Mouse (Mus musculus) lung, embryonic 14.5 days (tissue): Measurements from ENCODE around the gene Nkx2-5. TPM values are rescaled to one million over a fixed set of nuclear protein-coding genes. Genes with fewer than 3 reads are reported as not detected.

Source experiments
- ATAC-seq: fragments of 200-750 bp; cut with Nextera tagmentation; 2 replicates; pipeline ENCODE4 v1.8.0; 2017; ENCODE audit warnings: mild to moderate bottlenecking, moderate TSS enrichment, moderate library complexity; ENCODE audit not compliant: insufficient read depth
- DNase-seq: peaks from one replicate; pipeline ENCODE4 v3.0.0-alpha.2; 2015
- H3K27ac ChIP-seq: fragments of 300-500 bp; sonication (generic); 2 replicates; pipeline ENCODE4 v1.5.1; 2014; ENCODE audit warnings: low read depth, mild to moderate bottlenecking, moderate library complexity
- H3K27me3 ChIP-seq: fragments of 300-500 bp; sonication (generic); 2 replicates; pipeline ENCODE4 v1.6.1; 2014; ENCODE audit warnings: low read length, control low read depth; ENCODE audit not compliant: insufficient read depth
- H3K36me3 ChIP-seq: fragments of 300-500 bp; sonication (generic); 2 replicates; pipeline ENCODE4 v1.6.1; 2014; ENCODE audit warnings: control low read depth; ENCODE audit not compliant: insufficient read depth
- H3K4me1 ChIP-seq: fragments of 300-500 bp; sonication (generic); 2 replicates; pipeline ENCODE4 v1.6.1; 2014; ENCODE audit warnings: antibody characterized with exemption, control low read depth; ENCODE audit not compliant: insufficient read depth
- H3K4me2 ChIP-seq: fragments of 300-500 bp; sonication (generic); 2 replicates; pipeline ENCODE4 v1.6.1; 2014; ENCODE audit warnings: mild to moderate bottlenecking
- H3K4me3 ChIP-seq: fragments of 300-500 bp; sonication (generic); 2 replicates; pipeline ENCODE4 v1.5.1; 2014; ENCODE audit warnings: low read depth, low read length
- H3K9ac ChIP-seq: fragments of 300-500 bp; sonication (generic); 2 replicates; pipeline ENCODE4 v1.6.1; 2014
- H3K9me3 ChIP-seq: fragments of 300-500 bp; sonication (generic); 2 replicates; pipeline ENCODE4 v1.6.1; 2016; ENCODE audit warnings: low read depth, low read length, control low read depth
- CTCF ChIP-seq: IDR thresholded peaks from 2 replicates; pipeline ENCODE4 v1.5.1; 2016; ENCODE audit warnings: antibody characterized with exemption, low read depth
- WGBS: fragments of 180-500 bp; shearing (Covaris S2); extraction: QIAGEN DNeasy Blood & Tissue Kit; methylation state at CpG from one replicate; pipeline ENCODE4 v1.1.7; 2014; 5-methylcytosine and 5-hydroxymethylcytosine counted together
- polyA plus RNA-seq: library from polyadenylated mRNA; unstranded; fragments of >200 nt; fragmentation: Nextera tagmentation; extraction: Ambion mirVana; gene quantifications from 2 replicates; pipeline ENCODE4 v1.2.1, GENCODE M21; 2014

The Nkx2-5 gene
- polyA plus RNA-seq, 1 experiment from 2014 or later: 0.24 TPM

- Histone ChIP-seq H3K36me3 (peaks cover 31% of the 10 kb centered on the region), H3K4me3 (no peak overlapping the region), H3K27me3 (no peaks in the 10 kb centered on the region), H3K9ac (no peak overlapping the region), H3K27ac (no peak overlapping the region), H3K4me2 (no peak overlapping the region), H3K9me3 (no peaks in the 10 kb centered on the region), H3K4me1 (no peaks in the 10 kb centered on the region)
- no peak for TF ChIP-seq CTCF
- ATAC-seq (no peak), DNase-seq (no peak)
- 70% methylated on average over 7 of the region's 7 CpGs for WGBS
Observed at GRCm38 (mm10) chr17:26795386-26795785, 49.4 kb downstream of the Nkx2-5 start.

GRCm38 (mm10) chr17:26794744-26795143 lies 50.1 kb downstream of the Nkx2-5 start:
- TF ChIP-seq CTCF: peak; percentile 82
- WGBS: 11% methylated on average over 3 of the region's 3 CpGs
- H3K27ac ChIP-seq: no peak overlapping the region
- DNase-seq (peak; percentile 80), ATAC-seq (no peak)
- no peaks in the 10 kb centered on the region for H3K9me3 ChIP-seq
- no peak overlapping the region for H3K9ac ChIP-seq
- no peak overlapping the region for H3K4me2 ChIP-seq
- H3K27me3 ChIP-seq: no peaks in the 10 kb centered on the region
- peaks cover 37% of the 10 kb centered on the region for H3K36me3 ChIP-seq
- no peak overlapping the region for H3K4me3 ChIP-seq
- H3K4me1 ChIP-seq: no peaks in the 10 kb centered on the region

GRCm38 (mm10) chr17:26793068-26793765 lies 51.6 kb downstream of the Nkx2-5 start:
- no peak overlapping the region for H3K4me2 ChIP-seq
- no peak for TF ChIP-seq CTCF
- no peak for ATAC-seq
- no peak overlapping the region for H3K4me3 ChIP-seq
- H3K9me3 ChIP-seq: no peaks in the 10 kb centered on the region
- no peaks in the 10 kb centered on the region for H3K4me1 ChIP-seq
- H3K36me3 ChIP-seq: peaks cover 53% of the 10 kb centered on the region
- H3K27me3 ChIP-seq: no peaks in the 10 kb centered on the region
- H3K27ac ChIP-seq: no peak overlapping the region
- no peak overlapping the region for H3K9ac ChIP-seq
- 79% methylated on average over 5 of the region's 5 CpGs for WGBS
- no peak for DNase-seq

GRCm38 (mm10) chr17:26792096-26792495 lies 52.7 kb downstream of the Nkx2-5 start:
- no peak overlapping the region for H3K4me3 ChIP-seq
- no peak overlapping the region for H3K4me2 ChIP-seq
- H3K27ac ChIP-seq: no peak overlapping the region
- DNase-seq (no peak), ATAC-seq (no peak)
- peaks cover 60% of the 10 kb centered on the region for H3K36me3 ChIP-seq
- no peaks in the 10 kb centered on the region for H3K27me3 ChIP-seq
- no peaks in the 10 kb centered on the region for H3K4me1 ChIP-seq
- H3K9me3 ChIP-seq: no peaks in the 10 kb centered on the region
- TF ChIP-seq CTCF: no peak
- no peak overlapping the region for H3K9ac ChIP-seq
- WGBS: 90% methylated on average over 15 of the region's 15 CpGs

GRCm38 (mm10) chr17:26791580-26791979 lies 53.2 kb downstream of the Nkx2-5 start:
- Histone ChIP-seq H3K9me3 (no peaks in the 10 kb centered on the region), H3K9ac (no peak overlapping the region), H3K4me3 (no peak overlapping the region), H3K4me1 (no peaks in the 10 kb centered on the region), H3K27ac (no peak overlapping the region), H3K36me3 (peaks cover 66% of the 10 kb centered on the region), H3K27me3 (no peaks in the 10 kb centered on the region), H3K4me2 (no peak overlapping the region)
- TF ChIP-seq CTCF: no peak
- WGBS: 79% methylated on average over 7 of the region's 7 CpGs
- no peak for DNase-seq
- no peak for ATAC-seq

- ATAC-seq (no peak), DNase-seq (no peak)
- H3K4me1 ChIP-seq: no peaks in the 10 kb centered on the region
- no peaks in the 10 kb centered on the region for H3K27me3 ChIP-seq
- H3K4me2 ChIP-seq: no peak overlapping the region
- TF ChIP-seq CTCF: no peak
- no peak overlapping the region for H3K27ac ChIP-seq
- no peaks in the 10 kb centered on the region for H3K9me3 ChIP-seq
- H3K4me3 ChIP-seq: no peak overlapping the region
- H3K9ac ChIP-seq: no peak overlapping the region
- WGBS: 87% methylated on average over 11 of the region's 11 CpGs
- H3K36me3 ChIP-seq: peaks cover 74% of the 10 kb centered on the region
Observed at GRCm38 (mm10) chr17:26790269-26791214, 54.3 kb downstream of the Nkx2-5 start.
